Comparison of ENCODE assay signal across 23 mouse cellular contexts in genomic region chr5:148466116-148466515, GRCm38 (mm10).
"Had no signal": no experiment of that assay in that cellular context is flagged by ENCODE, and none has a peak within 500 bp of the region (broad histone marks: within the 10 kb centered on the region; RNA-seq: fewer than 3 reads in every experiment).

No protein-coding gene starts in this region.

- H3K4me3 ChIP-seq: heart, adult 2 months; heart, embryonic 13.5 days; heart, embryonic 15.5 days; hindbrain, embryonic 13.5 days; hindbrain, embryonic 15.5 days; kidney, embryonic 15.5 days; limb, embryonic 10.5 days; limb, embryonic 12.5 days had no signal

- DNase-seq: gastrocnemius, postnatal 14 days; gastrocnemius, postnatal 36 days; heart, adult 11 months; heart, adult 2 months; heart, postnatal 14 days; heart, postnatal 36 days; kidney, adult 11 months; kidney, adult 2 months; kidney, adult 9 months; layer of hippocampus, adult 9-11 months; layer of hippocampus, postnatal 36 days; liver had no signal

- H3K4me1 ChIP-seq: heart, embryonic 15.5 days had no signal

- H3K36me3 ChIP-seq: heart, embryonic 13.5 days; heart, embryonic 15.5 days; hindbrain, embryonic 13.5 days; hindbrain, embryonic 15.5 days; kidney, embryonic 15.5 days; limb, embryonic 10.5 days; limb, embryonic 12.5 days had no signal

- ATAC-seq: hindbrain, postnatal 0 days had no signal

- H3K27me3 ChIP-seq: heart, embryonic 13.5 days; heart, embryonic 15.5 days; hindbrain, embryonic 13.5 days; hindbrain, embryonic 15.5 days; kidney, embryonic 15.5 days; limb, embryonic 12.5 days had no signal

- H3K4me2 ChIP-seq: heart, embryonic 11.5 days; heart, embryonic 13.5 days; heart, embryonic 15.5 days; hindbrain, embryonic 13.5 days; hindbrain, embryonic 15.5 days; kidney, embryonic 15.5 days; limb, embryonic 12.5 days; liver, embryonic 11.5 days had no signal

- H3K9me3 ChIP-seq: heart, embryonic 15.5 days; hindbrain, embryonic 13.5 days; hindbrain, embryonic 15.5 days; limb, embryonic 10.5 days had no signal

- H3K27ac ChIP-seq: heart, adult 2 months; heart, embryonic 13.5 days; heart, embryonic 15.5 days; hindbrain, embryonic 13.5 days; hindbrain, embryonic 15.5 days; hindbrain, postnatal 0 days; kidney, embryonic 15.5 days; kidney, postnatal 0 days; limb, embryonic 10.5 days; limb, embryonic 12.5 days had no signal

- H3K9ac ChIP-seq: heart, embryonic 13.5 days; heart, embryonic 15.5 days; hindbrain, embryonic 13.5 days; hindbrain, embryonic 15.5 days; kidney, embryonic 15.5 days; limb, embryonic 12.5 days had no signal
